Mouse (Mus musculus) CH12.LX (cell line): ENCODE results near the gene Src. TPM values are rescaled to one million over a fixed set of nuclear protein-coding genes. Genes with fewer than 3 reads are reported as not detected.

Source experiments
- DNase-seq: peaks from one replicate; pipeline ENCODE4 v3.0.0-alpha.2; 2013; ENCODE audit errors: extremely low read depth
- H3K27ac ChIP-seq: 2 replicates; pipeline ENCODE4 v1.5.1; 2012; ENCODE audit warnings: low read depth, mild to moderate bottlenecking, control low read depth, moderate library complexity; ENCODE audit not compliant: insufficient read depth
- H3K27me3 ChIP-seq: replicated peaks from 2 replicates; pipeline ENCODE3; 2012; ENCODE audit warnings: inconsistent platforms
- H3K36me3 ChIP-seq, 2 experiments: replicated peaks in 1 of 2; 2 replicates each; pipeline versions ENCODE3 to v1.6.1; 2012; ENCODE audit warnings: inconsistent platforms in 1 of 2, low read length in 1 of 2, mild to moderate bottlenecking in 1 of 2, mixed read lengths in 1 of 2, moderate library complexity in 1 of 2; ENCODE audit not compliant: control insufficient read depth in 1 of 2, insufficient read depth in 1 of 2
- H3K4me1 ChIP-seq, 2 experiments: 2 replicates each; pipeline ENCODE4 v1.6.1; 2012; ENCODE audit warnings: inconsistent platforms in 1 of 2, moderate library complexity in 1 of 2; ENCODE audit not compliant: insufficient read depth in 2 of 2, control insufficient read depth in 1 of 2
- H3K4me2 ChIP-seq: 2 replicates; pipeline ENCODE4 v1.6.1; 2012; ENCODE audit warnings: low read depth, mild to moderate bottlenecking, control low read depth; ENCODE audit not compliant: poor library complexity, insufficient read depth, severe bottlenecking
- H3K4me3 ChIP-seq, 3 experiments: fragments of 150-350 bp in 1 of 3; sonication (generic) in 1 of 3; replicated peaks in 1 of 3; 2 replicates each; pipeline versions ENCODE3 to v1.5.1; 2011 to 2012; ENCODE audit warnings: low read depth in 2 of 3, low read length in 2 of 3, mild to moderate bottlenecking in 2 of 3, moderate library complexity in 2 of 3, control low read depth in 1 of 3, improper control_type of control experiment in 1 of 3, inconsistent platforms in 1 of 3, mixed read lengths in 1 of 3; ENCODE audit not compliant: poor library complexity in 1 of 3
- H3K79me2 ChIP-seq: replicated peaks from 2 replicates; pipeline ENCODE4 v1.6.1; 2012; ENCODE audit warnings: mild to moderate bottlenecking, moderate library complexity; ENCODE audit not compliant: control insufficient read depth, poor library complexity, insufficient read depth, severe bottlenecking; ENCODE audit errors: extremely low read depth
- H3K9ac ChIP-seq: 2 replicates; pipeline ENCODE4 v1.6.1; 2012; ENCODE audit warnings: low read depth, mild to moderate bottlenecking, control low read depth, moderate library complexity; ENCODE audit not compliant: insufficient read depth
- H3K9me3 ChIP-seq: replicated peaks from 2 replicates; pipeline ENCODE3; 2012; ENCODE audit warnings: low read length, inconsistent platforms, mixed read lengths
- BHLHE40 ChIP-seq: IDR thresholded peaks from 2 replicates; pipeline ENCODE4 v1.6.1; 2011; ENCODE audit warnings: mild to moderate bottlenecking, low read depth, low read length, improper control_type of control experiment
- CHD2 ChIP-seq: IDR thresholded peaks from 2 replicates; pipeline ENCODE4 v1.6.1; 2011; ENCODE audit warnings: low read length, improper control_type of control experiment
- CTCF ChIP-seq, 2 experiments: IDR thresholded peaks in 1 of 2; conservative IDR thresholded peaks in 1 of 2; 2 replicates each; pipeline ENCODE4 v1.5.1; 2011 to 2012; ENCODE audit warnings: low read depth in 2 of 2, low read length in 2 of 2, improper control_type of control experiment in 1 of 2, inconsistent platforms in 1 of 2, mild to moderate bottlenecking in 1 of 2, moderate library complexity in 1 of 2
- E2F4 ChIP-seq: IDR thresholded peaks from 2 replicates; pipeline ENCODE4 v1.6.1; 2011; ENCODE audit warnings: low read depth, low read length, improper control_type of control experiment; ENCODE audit not compliant: insufficient replicate concordance
- ELF1 ChIP-seq: IDR thresholded peaks from 2 replicates; pipeline ENCODE4 v1.6.1; 2014; ENCODE audit warnings: low read depth, mild to moderate bottlenecking, inconsistent platforms, low read length, improper control_type of control experiment
- EP300 ChIP-seq: IDR thresholded peaks from 2 replicates; pipeline ENCODE4 v1.6.1; 2011; ENCODE audit warnings: low read length, improper control_type of control experiment
- GABPA ChIP-seq: IDR thresholded peaks from 2 replicates; pipeline ENCODE4 v1.6.1; 2012; ENCODE audit warnings: low read depth, low read length, improper control_type of control experiment, inconsistent platforms; ENCODE audit not compliant: insufficient replicate concordance
- JUN ChIP-seq: IDR thresholded peaks from 2 replicates; pipeline ENCODE4 v1.6.1; 2011; ENCODE audit warnings: low read depth, mild to moderate bottlenecking, low read length, improper control_type of control experiment, moderate library complexity; ENCODE audit not compliant: insufficient read depth
- JUND ChIP-seq: conservative IDR thresholded peaks from 2 replicates; pipeline ENCODE4 v1.6.1; 2011; ENCODE audit warnings: low read depth, low read length, improper control_type of control experiment
- KAT2A ChIP-seq: IDR thresholded peaks from 2 replicates; pipeline ENCODE4 v1.6.1; 2012; ENCODE audit warnings: low read length, improper control_type of control experiment, inconsistent platforms; ENCODE audit not compliant: insufficient replicate concordance
- MAFK ChIP-seq: IDR thresholded peaks from 2 replicates; pipeline ENCODE4 v1.6.1; 2011; ENCODE audit warnings: low read length, improper control_type of control experiment; ENCODE audit not compliant: insufficient replicate concordance
- MAZ ChIP-seq: IDR thresholded peaks from 2 replicates; pipeline ENCODE4 v1.6.1; 2012; ENCODE audit warnings: low read depth, mild to moderate bottlenecking, inconsistent platforms, low read length, improper control_type of control experiment, moderate library complexity
- MEF2A ChIP-seq: IDR thresholded peaks from 2 replicates; pipeline ENCODE4 v1.6.1; 2014; ENCODE audit warnings: low read depth, mild to moderate bottlenecking, inconsistent platforms, low read length, improper control_type of control experiment, borderline replicate concordance
- PAX5 ChIP-seq: IDR thresholded peaks from 2 replicates; pipeline ENCODE4 v1.6.1; 2012; ENCODE audit warnings: low read length, inconsistent platforms, mixed read lengths
- POLR2A ChIP-seq: IDR thresholded peaks from 2 replicates; pipeline ENCODE4 v1.6.1; 2011; ENCODE audit warnings: low read depth, mild to moderate bottlenecking, improper control_type of control experiment, low read length
- POLR2AphosphoS2 ChIP-seq: IDR thresholded peaks from 2 replicates; pipeline ENCODE4 v1.6.1; 2011; ENCODE audit warnings: low read depth, low read length, improper control_type of control experiment
- RAD21 ChIP-seq: IDR thresholded peaks from 2 replicates; pipeline ENCODE4 v1.6.1; 2011; ENCODE audit warnings: low read depth, mild to moderate bottlenecking, low read length, improper control_type of control experiment, moderate library complexity
- SMC3 ChIP-seq: IDR thresholded peaks from 2 replicates; pipeline ENCODE4 v1.6.1; 2011; ENCODE audit warnings: low read depth, low read length, improper control_type of control experiment
- TBP ChIP-seq: conservative IDR thresholded peaks from 2 replicates; pipeline ENCODE4 v1.6.1; 2011; ENCODE audit warnings: low read depth, low read length, improper control_type of control experiment
- TCF12 ChIP-seq: IDR thresholded peaks from 2 replicates; pipeline ENCODE4 v1.6.1; 2014; ENCODE audit warnings: low read depth, mild to moderate bottlenecking, inconsistent platforms, low read length, improper control_type of control experiment
- USF1 ChIP-seq: IDR thresholded peaks from 2 replicates; pipeline ENCODE4 v1.6.1; 2014; ENCODE audit warnings: low read depth, mild to moderate bottlenecking, inconsistent platforms, low read length, improper control_type of control experiment
- USF2 ChIP-seq: conservative IDR thresholded peaks from 2 replicates; pipeline ENCODE4 v1.6.1; 2011; ENCODE audit warnings: low read depth, low read length, improper control_type of control experiment
- ZMIZ1 ChIP-seq: IDR thresholded peaks from 2 replicates; pipeline ENCODE4 v1.6.1; 2012; ENCODE audit warnings: low read depth, mild to moderate bottlenecking, inconsistent platforms, low read length, improper control_type of control experiment
- ZNF384 ChIP-seq: IDR thresholded peaks from 2 replicates; pipeline ENCODE4 v1.6.1; 2012; ENCODE audit warnings: low read depth, low read length, improper control_type of control experiment, inconsistent platforms
- dilution Hi-C: fragments of 300-500 bp; cut with MboI; formaldehyde crosslinking; loops from 2 replicates; pipeline ENCODE4 v1.14.3; 2020; ENCODE audit warnings: low sequenced_read_pairs; ENCODE audit not compliant: extremely low pct_unique_long_range_greater_than_20kb, extremely low pct_ligation_motif_present
- in situ Hi-C: fragments of 300-500 bp; cut with MboI; formaldehyde crosslinking; loops from 3 replicates; pipeline ENCODE4 v1.14.3; 2019; ENCODE audit warnings: low sequenced_read_pairs, low pct_ligation_motif_present, low pct_unique_long_range_greater_than_20kb, mixed read lengths
- polyA plus RNA-seq: library from polyadenylated mRNA; unstranded; fragments of >175 nt; gene quantifications from 2 replicates; pipeline ENCODE4 v1.2.1, GENCODE M21; 2012; ENCODE audit warnings: low read depth; ENCODE audit not compliant: insufficient read length
- total RNA-seq, 2 experiments: library from RNA; depleted of rRNA; stranded (reverse); fragments of 300-350 nt in 1 of 2; fragments of >200 nt in 1 of 2; gene quantifications; 2 replicates each; pipeline ENCODE4 v1.2.3; 2012 to 2014

Src gene
- total and polyA plus RNA-seq, 3 experiments = 0.20 to 0.37 (median 0.25) TPM

GRCm38 (mm10) chr2:157401261-157401660 is 17.0 kb upstream of the Src start:
- dilution Hi-C loops = no loop called here
- DNase-seq = no peak
- no peak overlapping the region for H3K9ac ChIP-seq
- peaks cover 15 to 27% of the 10 kb centered on the region in 2 experiments for H3K36me3 ChIP-seq
- peaks cover 7% of the 10 kb centered on the region for H3K9me3 ChIP-seq
- H3K79me2 ChIP-seq = no peaks in the 10 kb centered on the region
- H3K27ac ChIP-seq = no peak overlapping the region
- in situ Hi-C loops = no loop called here
- H3K4me3 ChIP-seq = no peak overlapping the region
- H3K4me2 ChIP-seq = no peak overlapping the region
- peaks cover 12 to 40% of the 10 kb centered on the region in 2 experiments for H3K4me1 ChIP-seq
- TF ChIP-seq ELF1 (no peak), TCF12 (no peak), PAX5 (no peak), KAT2A (no peak), MEF2A (no peak), BHLHE40 (no peak), MAZ (no peak), RAD21 (no peak), SMC3 (no peak)
- no peaks in the 10 kb centered on the region for H3K27me3 ChIP-seq

GRCm38 (mm10) chr2:157407596-157407995 is 10.6 kb upstream of the Src start:
- H3K36me3 ChIP-seq = no peaks in the 10 kb centered on the region
- dilution Hi-C loops (no loop called here), in situ Hi-C loops (no loop called here)
- H3K9ac ChIP-seq = no peak overlapping the region
- no peak overlapping the region for H3K4me3 ChIP-seq
- no peak overlapping the region for H3K4me2 ChIP-seq
- no peaks in the 10 kb centered on the region for H3K79me2 ChIP-seq
- H3K4me1 ChIP-seq = peaks cover 0 to 7% of the 10 kb centered on the region in 2 experiments; a peak in 1 of 4 replicates
- no peak for DNase-seq
- TF ChIP-seq POLR2A (no peak), CHD2 (no peak), E2F4 (no peak), RAD21 (no peak), ZNF384 (no peak), JUND (no peak), EP300 (no peak), ZMIZ1 (no peak), TBP (no peak), GABPA (no peak), USF1 (no peak), USF2 (no peak), MAFK (no peak), POLR2AphosphoS2 (no peak), CTCF (conservative IDR thresholded peaks at IDR 0.05 in 1 of 2, IDR thresholded peaks at IDR 0.05 in 1 of 2; ENCODE audit: low read depth in 2 of 2, low read length in 2 of 2) (no peak), BHLHE40 (no peak), JUN (no peak)
- H3K27me3 ChIP-seq = peaks cover 1% of the 10 kb centered on the region
- no peaks in the 10 kb centered on the region for H3K9me3 ChIP-seq
- no peak overlapping the region for H3K27ac ChIP-seq
